Mouse (Mus musculus): ENCODE measurements around the gene Sncb.

GRCm38 (mm10) chr13:54794002-54794577, 27.7 kb upstream of the Sncb start:
- no peak for TF ChIP-seq CTCF (IDR thresholded peaks at IDR 0.05; ENCODE audit: low read depth)
- no peak for TF ChIP-seq EP300 (optimal IDR thresholded peaks at IDR 0.05)
